Mouse (Mus musculus): Measurements from ENCODE around the gene Nup98.

Nup98 gene

GRCm38 (mm10) chr7:102229814-102230213 lies 19.8 kb upstream of the Nup98 start:
- DNase-seq = no peak

DNA sequence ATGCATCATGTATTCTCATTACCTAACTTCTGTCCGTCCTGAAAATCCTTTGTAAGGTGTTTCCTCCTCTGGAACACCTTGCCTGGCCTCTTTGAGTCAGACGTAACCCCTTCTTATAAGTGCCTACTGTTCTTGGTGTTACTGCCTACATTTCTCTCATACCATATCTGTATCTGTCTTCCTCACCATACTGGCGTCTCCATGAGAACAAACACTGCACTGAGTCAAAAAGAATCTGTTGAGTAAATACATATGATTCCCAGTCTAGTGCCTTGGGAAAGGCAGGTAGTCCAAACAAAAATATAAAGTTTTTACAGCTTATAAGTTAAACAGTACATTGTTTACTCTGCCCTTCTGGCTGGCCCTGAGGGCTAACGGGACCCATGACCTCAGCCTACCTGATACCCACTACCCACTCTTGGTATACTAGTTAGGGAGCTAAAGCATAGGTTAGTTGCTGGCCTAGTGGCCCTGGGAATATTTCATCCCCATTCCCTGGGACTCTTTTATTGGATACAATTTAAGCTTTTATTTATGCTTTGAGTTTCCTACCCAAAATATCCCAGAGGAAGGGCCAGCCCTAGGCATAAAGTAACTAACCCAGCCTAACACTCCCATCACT lies 18.2 kb upstream of the Nup98 start:
- no peak for DNase-seq

GRCm38 (mm10) chr7:102226051-102226450 lies 16.1 kb upstream of the Nup98 start:
- no peak for DNase-seq

DNA sequence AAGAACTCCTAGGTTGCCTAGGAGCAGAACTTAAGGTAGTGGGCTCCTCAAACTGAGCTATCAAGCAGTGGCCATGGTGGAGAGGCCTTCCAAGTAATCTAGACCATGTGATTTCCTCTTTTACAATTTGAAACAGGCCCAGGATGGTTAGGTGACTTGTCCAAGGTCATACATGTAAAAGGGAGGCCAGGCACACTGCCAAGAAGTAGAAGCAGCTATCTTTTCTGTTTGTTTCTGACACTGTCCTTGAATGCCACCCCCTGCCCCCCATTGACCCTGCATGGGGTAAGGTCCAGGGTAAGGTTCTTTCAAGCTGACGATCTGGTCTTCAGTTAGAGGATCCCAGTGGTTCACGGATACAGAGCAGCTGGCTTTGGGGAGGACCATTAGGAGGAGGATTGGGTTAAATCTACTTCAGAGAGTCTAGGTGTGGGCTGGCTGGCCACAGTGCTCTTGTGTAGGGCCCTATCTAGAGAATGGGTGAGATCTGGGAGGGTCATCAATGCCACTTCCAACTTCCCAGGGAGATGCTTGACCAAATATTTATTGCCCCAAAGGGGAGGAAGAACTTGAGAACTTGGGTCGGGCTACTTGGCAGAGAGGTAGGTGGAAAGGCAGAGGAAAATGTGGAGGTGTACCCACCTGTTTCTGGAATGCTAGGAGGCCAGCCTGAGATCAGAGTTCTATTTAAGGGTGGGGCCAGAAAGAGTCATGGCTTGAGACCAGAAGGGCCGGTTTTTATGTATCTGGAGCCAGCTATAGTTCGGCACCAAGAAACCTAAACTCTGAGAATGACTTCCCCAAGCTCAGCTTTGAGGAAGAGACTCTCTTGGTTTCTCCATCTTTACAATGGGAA lies 14.1 kb upstream of the Nup98 start:
- peak in 1 of 2 experiments; percentile 24 for DNase-seq

DNA sequence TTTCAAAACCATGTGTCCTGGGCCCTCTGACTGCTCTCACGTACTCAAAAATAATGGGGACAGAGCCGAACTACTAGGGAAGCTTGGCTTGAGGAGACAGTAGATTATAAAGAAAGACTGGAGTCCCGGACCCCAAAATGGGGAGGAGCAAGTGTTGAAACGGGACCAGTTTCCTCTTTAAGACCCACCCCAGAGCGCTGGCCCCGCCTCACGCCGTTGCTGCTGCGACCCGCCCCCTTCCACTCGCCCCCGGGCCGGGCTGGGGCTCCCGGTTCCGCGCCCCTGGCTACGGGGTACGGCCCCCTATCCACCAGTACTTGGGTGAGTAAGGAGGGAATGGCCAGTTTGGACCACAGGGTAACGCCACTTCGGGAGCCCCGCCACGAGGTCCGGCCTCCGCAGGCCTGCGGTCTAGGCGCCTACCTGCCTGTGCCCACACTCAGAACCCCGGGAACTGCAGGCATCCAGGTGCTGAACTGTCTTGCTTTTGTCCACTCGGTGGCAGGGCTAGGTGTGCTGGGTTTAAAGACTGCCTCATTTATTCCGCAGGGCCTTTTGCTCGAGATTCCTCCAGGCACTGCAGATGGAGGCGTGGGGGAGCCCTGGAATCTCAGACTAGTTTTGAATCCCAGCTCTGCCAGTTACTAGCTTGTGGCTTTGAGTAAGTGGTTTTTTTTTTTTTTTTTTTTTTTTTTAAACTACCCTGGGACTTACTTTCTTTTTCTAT lies 13.0 kb upstream of the Nup98 start:
- peak; percentile 64 to 75 for DNase-seq

DNA sequence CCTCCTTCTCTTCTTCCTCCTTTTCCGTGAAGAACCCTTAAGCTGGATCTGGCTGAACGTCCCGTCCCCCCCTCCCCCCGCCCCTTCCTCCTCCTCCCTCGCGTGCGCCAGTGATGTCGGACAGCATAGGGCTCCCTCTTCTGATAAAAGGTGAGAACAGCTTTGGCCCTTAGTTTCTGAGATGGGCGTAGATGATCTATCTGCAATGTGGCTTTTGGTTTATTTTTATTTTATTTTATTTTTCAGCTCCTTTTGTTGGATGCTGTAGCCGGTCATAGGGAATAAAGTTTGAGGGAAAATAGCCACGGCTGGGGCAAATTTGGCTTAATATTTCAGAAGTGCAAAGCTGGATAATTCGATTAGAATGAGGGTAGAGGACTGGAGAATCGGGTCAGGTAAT lies 12.4 kb upstream of the Nup98 start:
- DNase-seq = peak; percentile 29 to 70

DNA sequence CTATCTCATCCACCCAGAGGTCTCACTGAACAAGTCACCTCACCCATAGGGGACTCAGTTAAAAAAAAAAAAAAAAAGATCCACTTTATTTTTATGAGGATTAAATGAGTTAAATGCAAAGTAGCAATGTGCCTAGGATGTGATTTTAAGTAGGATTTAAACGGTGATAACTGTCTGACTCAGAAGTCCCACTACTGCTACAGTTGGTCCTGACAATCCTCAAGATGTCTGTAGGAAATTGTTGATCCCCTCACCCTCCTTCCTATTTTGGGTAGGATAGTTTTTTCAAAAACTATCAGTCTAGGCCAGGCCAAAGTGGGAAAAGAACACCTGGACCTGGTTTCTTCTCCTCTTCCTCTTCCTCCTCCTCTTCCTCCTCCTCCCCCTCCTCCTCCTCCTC lies 11.9 kb upstream of the Nup98 start:
- no peak for DNase-seq

GRCm38 (mm10) chr7:102211071-102211470 lies 1.1 kb upstream of the Nup98 start:
- no peak for DNase-seq

- DNase-seq = no peak
Observed at GRCm38 (mm10) chr7:102208806-102209363, 1.1 kb downstream of the Nup98 start.

GRCm38 (mm10) chr7:102205646-102206045 lies 4.3 kb downstream of the Nup98 start:
- DNase-seq = no peak

GRCm38 (mm10) chr7:102204296-102204857 lies 5.6 kb downstream of the Nup98 start:
- DNase-seq = no peak

GRCm38 (mm10) chr7:102200996-102201785 lies 8.8 kb downstream of the Nup98 start:
- DNase-seq = no peak

GRCm38 (mm10) chr7:102200576-102200975 lies 9.4 kb downstream of the Nup98 start:
- DNase-seq = no peak

DNA sequence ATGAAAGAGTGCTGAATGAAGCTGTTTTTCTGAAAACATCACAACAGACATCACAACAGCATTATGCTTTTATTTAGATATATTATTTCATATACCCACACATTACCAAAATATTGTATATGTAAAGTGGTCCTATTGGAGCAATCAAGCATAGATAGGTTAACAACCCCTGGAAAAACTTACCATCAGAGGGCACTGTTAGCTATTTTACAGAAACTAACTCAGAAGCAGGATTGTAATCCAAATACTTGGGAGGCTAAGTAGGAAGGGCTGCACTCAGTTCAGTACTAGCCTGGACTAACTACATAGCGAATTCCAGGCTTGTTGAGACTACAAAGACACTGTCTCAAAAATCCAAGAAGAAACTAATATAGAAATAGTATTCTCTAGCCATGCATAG lies 17.6 kb downstream of the Nup98 start:
- DNase-seq = no peak

DNA sequence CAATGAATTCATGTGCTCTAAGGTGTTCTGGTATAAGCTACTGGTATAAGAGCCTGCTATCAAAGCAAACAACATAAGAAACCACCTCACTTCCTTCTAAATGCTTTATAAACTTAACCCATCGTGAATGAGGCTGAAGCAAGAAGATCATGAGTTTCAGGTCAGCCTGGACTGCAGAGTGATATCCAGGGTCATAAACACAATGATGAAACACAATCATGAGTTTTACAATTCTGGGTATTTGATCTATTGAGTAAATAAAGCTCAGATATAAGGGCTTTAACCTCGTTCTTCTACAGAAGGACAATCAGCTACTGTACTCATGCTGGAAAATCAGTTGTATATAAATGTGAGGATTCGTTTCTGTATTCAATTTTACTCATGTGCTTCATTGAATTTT lies 26.1 kb downstream of the Nup98 start:
- DNase-seq = no peak

GRCm38 (mm10) chr7:102170300-102170699 lies 39.7 kb downstream of the Nup98 start:
- no peak for DNase-seq

- DNase-seq = no peak
Observed at GRCm38 (mm10) chr7:102153691-102154090, 56.3 kb downstream of the Nup98 start.

DNA sequence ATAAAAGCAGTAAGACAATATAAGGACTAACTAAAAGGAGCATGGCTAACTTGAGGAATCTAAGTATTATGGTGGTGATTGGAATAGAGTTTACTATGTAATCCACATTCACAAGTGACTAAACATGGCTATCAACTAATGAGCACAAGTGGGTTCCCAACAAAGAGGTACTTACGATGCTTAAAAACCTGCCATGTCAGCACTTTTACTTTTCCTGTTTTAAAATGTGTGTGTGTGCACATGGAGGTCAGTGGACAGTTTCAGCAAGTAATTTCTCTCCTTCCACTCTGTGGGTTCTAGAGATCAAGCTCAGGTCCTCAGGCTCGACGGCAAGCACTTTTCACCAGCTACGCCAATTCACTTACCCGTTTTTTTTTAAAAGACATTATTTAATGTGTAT lies 72.1 kb downstream of the Nup98 start:
- DNase-seq = no peak

- DNase-seq = peak in 1 of 2 experiments; percentile 51
Observed at GRCm38 (mm10) chr7:102137464-102137863, 72.5 kb downstream of the Nup98 start.

GRCm38 (mm10) chr7:102132395-102132794 lies 77.6 kb downstream of the Nup98 start:
- no peak for DNase-seq

DNA sequence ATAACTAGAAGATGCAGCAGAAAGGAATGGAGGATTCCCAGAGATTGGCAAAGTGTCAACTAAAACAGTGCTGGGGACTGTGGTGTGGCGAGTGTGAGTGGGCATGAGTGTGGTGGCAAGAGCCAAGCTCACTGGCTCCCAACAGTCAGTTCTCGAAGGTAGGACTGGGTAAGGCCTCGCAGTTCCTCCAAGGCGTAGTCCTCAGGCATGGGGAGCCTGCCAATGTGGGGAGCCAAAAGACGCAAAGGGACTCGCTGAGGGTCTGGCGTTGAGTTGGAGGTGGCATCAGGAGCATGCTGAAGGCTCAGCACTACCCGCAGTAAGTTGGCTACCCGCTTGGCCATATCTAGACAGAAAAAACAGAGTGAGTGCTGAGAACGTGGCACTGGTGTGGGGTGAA lies 89.7 kb downstream of the Nup98 start:
- DNase-seq = no peak

GRCm38 (mm10) chr7:102117382-102117781 lies 92.6 kb downstream of the Nup98 start:
- no peak for DNase-seq
